Mouse (Mus musculus) G1E (cell line): ENCODE results near the gene Pcmt1. TPM values are rescaled to one million over a fixed set of nuclear protein-coding genes. Genes with fewer than 3 reads are reported as not detected.
"Not testable (repeated sequence)": the region's sequence is repeated elsewhere in the genome, so short reads cannot be mapped to it uniquely, and the experiment has no call there.

Experiments used
- ATAC-seq: 2 replicates; pipeline ENCODE4 v1.8.0; 2016; ENCODE audit warnings: mild to moderate bottlenecking; ENCODE audit not compliant: insufficient number of reproducible peaks, poor library complexity, low FRiP score, severe bottlenecking; ENCODE audit errors: extremely low read depth
- DNase-seq: peaks from one replicate; pipeline ENCODE4 v3.0.0; 2012; ENCODE audit warnings: low spot score
- H3K27me3 ChIP-seq: 2 replicates; pipeline ENCODE4 v1.6.1; 2012; ENCODE audit warnings: mild to moderate bottlenecking, low read length, inconsistent platforms; ENCODE audit not compliant: insufficient read depth
- H3K36me3 ChIP-seq: replicated peaks from 2 replicates; pipeline ENCODE3; 2012; ENCODE audit warnings: mild to moderate bottlenecking, inconsistent platforms
- H3K4me1 ChIP-seq: 2 replicates; pipeline ENCODE4 v1.6.1; 2012; ENCODE audit warnings: low read depth, low read length, inconsistent platforms, mixed read lengths; ENCODE audit not compliant: insufficient read depth
- H3K4me3 ChIP-seq: 2 replicates; pipeline ENCODE4 v1.5.1; 2012; ENCODE audit warnings: low read depth, mild to moderate bottlenecking, inconsistent platforms, low read length, moderate library complexity, mixed read lengths
- H3K9me3 ChIP-seq: replicated peaks from 2 replicates; pipeline ENCODE4 v1.6.1; 2012; ENCODE audit warnings: inconsistent platforms
- CTCF ChIP-seq: IDR thresholded peaks from 2 replicates; pipeline ENCODE4 v1.5.1; 2012; ENCODE audit warnings: low read depth, low read length, inconsistent platforms, mixed read lengths
- GATA1 ChIP-seq: IDR thresholded peaks from 2 replicates; pipeline ENCODE4 v1.6.1; 2012; ENCODE audit warnings: borderline replicate concordance, low read length, inconsistent platforms, mixed read lengths
- GATA2 ChIP-seq: IDR thresholded peaks from 2 replicates; pipeline ENCODE4 v1.6.1; 2012; ENCODE audit warnings: low read depth, low read length, inconsistent platforms, borderline replicate concordance
- POLR2AphosphoS5 ChIP-seq: IDR thresholded peaks from 2 replicates; pipeline ENCODE4 v1.6.1; 2012; ENCODE audit warnings: low read depth, low read length, inconsistent platforms; ENCODE audit not compliant: insufficient replicate concordance
- TAL1 ChIP-seq: conservative IDR thresholded peaks from 2 replicates; pipeline ENCODE4 v1.6.1; 2012; ENCODE audit warnings: low read depth, low read length, inconsistent platforms, mixed read lengths
- polyA plus RNA-seq: library from polyadenylated mRNA; stranded (reverse); fragments of >175 nt; gene quantifications from 2 replicates; pipeline ENCODE4 v1.2.3, GENCODE M21; 2012
- total RNA-seq, 2 experiments: library from RNA; stranded (forward) in 1 of 2; stranded (reverse) in 1 of 2; fragments of 200-1000 nt in 1 of 2; fragments of >200 nt in 1 of 2; fragmentation: Nextera tagmentation in 1 of 2; gene quantifications; 2 replicates each; pipeline ENCODE4 v1.2.3; 2014 to 2017

The Pcmt1 gene
- total and polyA plus RNA-seq, 3 experiments = 55.8 to 117 (median 79.0) TPM

DNA sequence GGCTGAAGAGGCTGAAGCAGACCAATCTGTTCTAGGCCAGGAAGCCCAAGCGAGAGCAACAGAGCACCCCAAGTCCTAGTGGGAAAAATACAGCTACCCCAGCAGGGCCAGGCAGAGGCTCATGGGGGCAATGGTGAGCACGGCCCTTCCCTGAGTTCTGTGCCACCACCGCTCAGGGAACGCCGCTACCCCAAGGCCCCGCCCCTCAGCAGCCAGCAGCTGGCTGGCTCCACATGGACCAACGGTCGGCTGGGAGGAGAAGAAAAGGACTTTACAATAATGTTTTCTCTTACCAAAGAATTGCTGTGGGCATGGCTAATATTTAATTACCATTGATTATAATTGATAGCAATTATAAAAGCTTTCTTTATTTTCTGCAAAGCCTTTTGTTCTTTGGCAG lies 66.1 kb downstream of the Pcmt1 start:
- H3K27me3 ChIP-seq = peaks cover 4% of the 10 kb centered on the region; the same call in 1 of the 2 replicates
- H3K9me3 ChIP-seq = no peaks in the 10 kb centered on the region
- no peak for ATAC-seq
- DNase-seq = no peak
- H3K4me3 ChIP-seq = no peak overlapping the region
- H3K36me3 ChIP-seq = no peaks in the 10 kb centered on the region
- TF ChIP-seq GATA2 = no peak
- no peak for TF ChIP-seq CTCF
- TF ChIP-seq POLR2AphosphoS5 = no peak
- TF ChIP-seq GATA1 = no peak
- no peak for TF ChIP-seq TAL1
- no peaks in the 10 kb centered on the region for H3K4me1 ChIP-seq

DNA sequence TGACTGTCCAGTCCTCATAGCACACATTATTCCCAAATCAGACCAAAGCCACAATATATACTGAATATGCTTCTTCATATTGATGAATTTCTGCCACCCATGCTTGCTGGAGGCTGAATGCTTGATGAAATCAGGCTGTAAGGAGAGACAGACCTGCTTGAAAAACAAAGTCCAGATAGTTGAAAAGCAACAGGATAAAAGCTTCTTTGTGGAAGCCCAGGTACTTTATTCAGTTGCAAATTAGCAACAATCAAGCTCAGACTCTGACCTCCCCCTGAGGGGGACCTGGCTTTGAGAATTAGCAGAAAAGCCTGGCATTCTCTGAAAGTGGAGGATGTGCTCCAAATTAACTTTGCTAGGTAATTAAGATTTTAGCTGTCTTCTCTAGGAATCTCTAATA lies 68.7 kb downstream of the Pcmt1 start:
- not testable (repeated sequence) for H3K27me3 ChIP-seq, ATAC-seq, DNase-seq, H3K4me1 ChIP-seq, H3K9me3 ChIP-seq, H3K36me3 ChIP-seq, H3K4me3 ChIP-seq

DNA sequence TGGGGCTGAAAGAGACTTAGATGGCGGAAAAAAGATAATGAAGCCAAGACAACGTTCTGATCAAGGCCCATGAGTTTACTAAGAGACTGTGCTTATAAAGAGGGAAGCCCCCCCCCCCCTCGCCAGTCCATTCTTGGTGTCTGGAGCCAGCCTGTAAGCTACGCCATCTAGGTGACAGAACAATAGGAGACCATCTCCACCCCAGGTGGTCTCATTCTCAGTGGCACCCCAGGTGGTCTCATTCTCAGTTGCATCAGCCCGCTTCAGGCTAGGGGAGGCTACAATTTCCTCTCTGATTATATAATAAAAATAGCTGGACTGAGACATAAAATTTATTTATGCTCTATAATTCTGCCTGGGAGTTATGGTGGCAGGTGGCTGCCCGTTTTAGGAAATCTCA lies 69.3 kb downstream of the Pcmt1 start:
- no peak for ATAC-seq
- no peak for DNase-seq
- no peak overlapping the region for H3K4me3 ChIP-seq
- H3K4me1 ChIP-seq = no peaks in the 10 kb centered on the region
- TF ChIP-seq GATA1 (no peak), GATA2 (no peak), TAL1 (no peak), POLR2AphosphoS5 (no peak)
- H3K27me3 ChIP-seq = peaks cover 6% of the 10 kb centered on the region; the same call in 1 of the 2 replicates
- no peaks in the 10 kb centered on the region for H3K9me3 ChIP-seq
- no peaks in the 10 kb centered on the region for H3K36me3 ChIP-seq

GRCm38 (mm10) chr10:7608611-7609010 lies 72.3 kb downstream of the Pcmt1 start:
- Histone ChIP-seq H3K4me1 (no peaks in the 10 kb centered on the region), H3K27me3 (peaks cover 5% of the 10 kb centered on the region), H3K36me3 (no peaks in the 10 kb centered on the region), H3K4me3 (no peak overlapping the region), H3K9me3 (no peaks in the 10 kb centered on the region)
- no peak for ATAC-seq
- no peak for DNase-seq
- no peak for TF ChIP-seq POLR2AphosphoS5
- no peak for TF ChIP-seq CTCF

DNA sequence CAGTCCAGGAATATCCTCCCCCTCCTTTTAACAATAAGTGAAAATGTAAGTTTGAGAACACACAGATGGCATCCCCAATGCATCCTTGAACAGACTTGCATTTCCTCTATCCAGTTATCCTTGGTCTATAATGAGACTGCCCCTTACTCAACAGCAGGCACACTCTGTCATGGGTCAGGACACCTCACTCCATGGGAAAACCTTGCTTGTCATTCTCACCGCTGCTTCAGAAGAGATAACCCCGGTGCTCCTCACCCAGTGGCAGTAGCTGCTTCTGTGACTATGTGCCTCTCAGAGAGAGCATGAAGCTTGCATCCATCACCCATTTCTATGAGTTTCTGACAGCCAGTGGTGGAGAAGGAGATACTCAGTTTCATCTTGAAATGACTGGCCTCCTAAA lies 74.5 kb downstream of the Pcmt1 start:
- H3K36me3 ChIP-seq = no peaks in the 10 kb centered on the region
- H3K4me1 ChIP-seq = no peaks in the 10 kb centered on the region
- ATAC-seq = no peak
- no peak overlapping the region for H3K4me3 ChIP-seq
- H3K27me3 ChIP-seq = peaks cover 5% of the 10 kb centered on the region
- no peak for TF ChIP-seq POLR2AphosphoS5
- no peak for TF ChIP-seq GATA2
- no peak for TF ChIP-seq CTCF
- no peak for TF ChIP-seq GATA1
- TF ChIP-seq TAL1 = no peak
- DNase-seq = no peak
- no peaks in the 10 kb centered on the region for H3K9me3 ChIP-seq

- TF ChIP-seq GATA1 = no peak
- no peak for TF ChIP-seq POLR2AphosphoS5
- TF ChIP-seq TAL1 = no peak
- no peak for TF ChIP-seq GATA2
- no peak for TF ChIP-seq CTCF
Measured at GRCm38 (mm10) chr10:7605168-7605567, 75.8 kb downstream of the Pcmt1 start.

DNA sequence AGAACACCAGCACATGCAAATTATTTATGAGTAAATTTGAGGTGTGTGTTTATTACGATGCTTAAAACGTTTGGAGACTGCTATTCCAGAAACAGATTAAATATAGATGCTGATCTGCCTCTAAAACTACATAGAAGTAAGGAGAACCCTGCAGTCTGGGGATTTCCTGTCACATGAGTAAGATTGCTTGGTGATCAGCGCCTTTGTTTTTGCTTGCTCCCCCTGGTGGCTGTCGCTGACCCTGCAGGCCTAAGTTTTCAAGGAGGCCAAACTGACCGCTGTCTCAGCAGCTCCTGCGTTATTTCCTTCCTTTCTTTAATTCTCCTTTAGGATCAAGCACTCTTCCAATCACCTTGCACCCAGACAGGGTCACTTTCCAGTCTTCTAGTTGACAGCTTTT lies 80.3 kb downstream of the Pcmt1 start:
- ATAC-seq (peak; percentile 60), DNase-seq (peak; percentile 50)
- no peaks in the 10 kb centered on the region for H3K9me3 ChIP-seq
- TF ChIP-seq TAL1 = no peak
- TF ChIP-seq CTCF = peak; percentile 80
- H3K4me1 ChIP-seq = no peaks in the 10 kb centered on the region
- peaks cover 7% of the 10 kb centered on the region for H3K27me3 ChIP-seq
- H3K4me3 ChIP-seq = no peak overlapping the region
- no peaks in the 10 kb centered on the region for H3K36me3 ChIP-seq

More at GRCm38 (mm10) chr10:7605168-7605567, 75.8 kb downstream of the Pcmt1 start:
- Histone ChIP-seq H3K9me3 (no peaks in the 10 kb centered on the region), H3K4me1 (no peaks in the 10 kb centered on the region), H3K4me3 (no peak overlapping the region), H3K36me3 (no peaks in the 10 kb centered on the region), H3K27me3 (peaks cover 5% of the 10 kb centered on the region)
- no peak for ATAC-seq
- DNase-seq = no peak
